Mouse (Mus musculus) telencephalon, adult 2 months (tissue): Measurements from ENCODE around the gene Il18.

Experiments
- DNase-seq: peaks from one replicate; pipeline ENCODE4 v3.0.0-alpha.2; 2011; ENCODE audit warnings: low read depth, low spot score

Gene Il18

GRCm38 (mm10) chr9:50553547-50553946 lies 1.1 kb upstream of the Il18 start:
- no peak for DNase-seq

DNA sequence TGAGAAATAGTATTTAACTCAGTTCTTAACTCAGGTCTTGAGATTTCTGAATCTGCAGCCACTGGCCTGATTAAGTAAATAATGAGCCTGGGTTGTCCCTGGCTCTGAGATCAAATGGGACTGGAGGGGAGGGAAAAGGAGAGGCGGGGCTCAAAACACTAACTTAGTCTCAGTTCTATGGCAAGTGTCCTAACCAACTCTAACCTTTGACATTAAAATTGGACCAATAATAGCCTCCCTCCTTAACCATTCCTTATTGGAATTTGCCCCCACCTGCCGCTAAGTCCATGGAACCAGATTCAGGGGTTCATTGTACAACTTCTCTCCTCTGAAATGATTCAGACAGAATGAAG lies 443 bp downstream of the Il18 start, which contains the start of gene Bco2:
TSS of gene Bco2 (minus strand) at position 88 of the 353 bp plus-strand sequence.
- DNase-seq: no peak

DNA sequence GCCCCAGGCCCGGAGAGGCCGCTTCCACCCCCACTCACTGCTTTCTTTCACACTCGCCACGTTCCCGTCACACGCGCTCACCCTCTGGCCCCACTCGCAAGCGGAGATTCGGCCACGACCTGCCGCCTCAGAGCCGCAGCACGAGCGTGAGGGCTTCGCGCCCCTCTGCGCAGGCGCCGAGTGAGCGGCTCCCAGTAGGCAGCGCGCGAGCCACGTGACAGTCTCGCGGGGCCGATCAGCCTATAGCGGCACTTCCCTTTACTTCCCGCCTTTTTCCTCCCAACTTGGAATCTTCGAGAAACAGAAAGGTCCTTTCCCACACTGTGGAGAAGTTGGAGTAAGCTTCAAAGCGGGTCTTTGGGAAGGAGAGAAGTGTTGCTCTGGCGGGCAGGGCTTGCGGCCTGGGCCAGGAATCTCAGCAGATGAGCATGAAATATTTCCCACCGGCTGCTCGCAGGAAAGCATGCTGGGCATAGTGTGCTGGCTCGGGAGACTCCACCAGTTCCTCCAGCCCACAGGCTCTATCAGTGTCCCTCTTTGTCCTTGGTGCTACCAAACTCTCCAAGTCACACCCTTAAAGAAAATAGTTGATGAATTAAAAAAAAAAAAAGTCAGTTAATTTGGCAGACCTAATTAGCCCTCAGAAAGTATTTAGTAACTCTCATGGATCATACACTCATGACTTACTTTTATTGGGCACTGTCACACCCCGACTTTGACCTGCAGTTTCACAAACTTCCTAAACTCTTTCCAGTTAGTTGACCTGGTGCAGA lies 6.7 kb downstream of the Il18 start, which contains the start of gene Tex12:
TSS of gene Tex12 (minus strand) at position 181 of the 773 bp plus-strand sequence.
- no peak for DNase-seq

DNA sequence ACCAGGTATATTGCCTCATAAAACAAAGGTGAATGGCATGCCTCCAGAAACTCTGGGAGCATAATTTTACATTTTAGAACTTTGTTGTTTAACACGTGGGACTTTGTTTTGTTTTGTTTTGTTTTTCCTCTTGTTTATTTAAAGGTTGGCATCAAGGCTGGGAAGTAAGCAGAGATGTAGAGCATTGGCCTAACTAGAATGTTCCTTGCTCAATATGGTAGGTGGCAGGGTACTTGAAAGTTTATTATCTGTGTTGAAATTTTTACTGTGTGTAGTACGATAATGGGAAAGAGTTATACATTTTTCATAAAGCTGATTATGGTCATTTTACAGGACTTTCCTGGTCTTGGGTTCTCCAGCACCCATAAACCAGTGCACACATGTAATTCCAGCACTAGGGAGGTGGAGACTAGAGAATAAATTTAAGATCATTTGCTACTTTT lies 7.3 kb downstream of the Il18 start:
- DNase-seq: no peak

DNA sequence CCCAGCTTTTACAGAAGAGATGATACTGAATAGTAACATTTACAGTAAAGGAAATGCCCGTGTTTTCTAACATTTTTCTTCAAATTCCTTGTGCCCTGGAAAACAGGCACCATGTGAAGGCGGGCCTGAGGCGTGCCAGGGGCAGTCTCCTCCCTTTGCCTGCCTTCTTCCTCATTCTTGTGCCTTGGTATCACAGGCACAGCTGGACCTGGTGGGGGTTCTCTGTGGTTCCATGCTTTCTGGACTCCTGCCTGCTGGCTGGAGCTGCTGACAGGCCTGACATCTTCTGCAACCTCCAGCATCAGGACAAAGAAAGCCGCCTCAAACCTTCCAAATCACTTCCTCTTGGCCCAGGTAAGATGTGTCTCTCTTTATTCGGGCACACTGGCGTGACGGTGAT lies 10.5 kb downstream of the Il18 start:
- DNase-seq: no peak

DNA sequence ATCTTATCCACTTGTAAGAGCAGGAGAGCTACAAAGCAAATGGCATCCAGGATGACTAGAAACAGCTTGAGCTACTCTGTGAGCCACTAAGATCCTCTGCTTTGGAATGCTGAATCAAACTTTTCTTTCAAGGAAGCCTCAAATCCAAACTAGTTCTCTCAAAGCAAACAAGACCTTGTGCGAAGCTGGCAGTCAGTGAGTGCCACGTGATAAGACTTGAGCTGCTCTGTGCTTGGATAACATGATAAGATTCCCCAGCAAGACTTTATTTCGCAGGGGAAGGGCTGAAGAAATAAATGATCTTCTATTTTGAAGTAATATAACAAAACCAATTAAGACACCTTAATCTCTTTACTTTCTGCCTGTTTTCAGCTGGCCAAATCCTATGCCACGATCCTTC lies 11.3 kb downstream of the Il18 start:
- no peak for DNase-seq

- no peak for DNase-seq
These were observed 12.7 kb downstream of the Il18 start for GRCm38 (mm10) chr9:50567372-50567771.

DNA sequence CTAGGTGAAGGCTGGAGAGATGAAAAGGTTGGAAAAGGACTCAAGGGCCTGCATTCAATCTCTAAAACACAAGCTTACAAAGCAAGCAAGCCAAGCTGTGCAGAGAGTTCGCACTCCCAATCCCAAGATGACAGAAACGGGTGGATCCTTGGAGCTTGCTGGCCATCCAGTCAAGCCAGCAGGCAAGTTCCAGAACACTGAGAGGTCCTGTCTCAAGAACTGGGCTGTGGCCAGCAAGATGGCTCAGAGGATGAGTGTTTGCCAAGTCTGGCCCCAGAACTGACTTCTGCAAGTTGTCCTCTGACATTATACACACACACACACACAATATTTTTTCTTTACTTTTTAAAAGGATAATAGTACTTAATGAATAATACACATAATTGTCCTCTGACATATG lies 13.3 kb downstream of the Il18 start:
- DNase-seq: no peak

- DNase-seq: no peak
These were observed 15.2 kb downstream of the Il18 start for GRCm38 (mm10) chr9:50569599-50570525.

GRCm38 (mm10) chr9:50580370-50580769 lies 25.7 kb downstream of the Il18 start:
- no peak for DNase-seq

GRCm38 (mm10) chr9:50585145-50585818 lies 30.7 kb downstream of the Il18 start:
- no peak for DNase-seq

DNA sequence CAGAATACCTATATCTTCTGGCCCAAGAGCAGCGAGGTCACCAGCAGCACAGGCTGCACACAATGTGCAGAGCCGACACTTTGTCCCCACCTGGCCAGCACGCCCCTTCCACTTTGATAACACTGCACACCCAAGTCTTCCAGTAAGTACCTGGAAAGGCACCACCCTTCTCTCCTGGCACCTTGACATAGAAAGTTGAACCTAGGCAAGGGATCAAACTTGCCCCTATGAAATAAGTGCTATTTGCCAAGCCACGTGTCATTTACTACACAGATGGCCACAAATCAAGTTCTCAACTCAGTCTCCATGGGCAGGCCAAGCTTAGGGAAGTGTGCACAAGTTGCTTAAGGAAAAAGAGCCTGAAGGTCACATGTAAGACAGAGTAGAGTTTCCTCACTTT lies 32.3 kb downstream of the Il18 start:
- no peak for DNase-seq

DNA sequence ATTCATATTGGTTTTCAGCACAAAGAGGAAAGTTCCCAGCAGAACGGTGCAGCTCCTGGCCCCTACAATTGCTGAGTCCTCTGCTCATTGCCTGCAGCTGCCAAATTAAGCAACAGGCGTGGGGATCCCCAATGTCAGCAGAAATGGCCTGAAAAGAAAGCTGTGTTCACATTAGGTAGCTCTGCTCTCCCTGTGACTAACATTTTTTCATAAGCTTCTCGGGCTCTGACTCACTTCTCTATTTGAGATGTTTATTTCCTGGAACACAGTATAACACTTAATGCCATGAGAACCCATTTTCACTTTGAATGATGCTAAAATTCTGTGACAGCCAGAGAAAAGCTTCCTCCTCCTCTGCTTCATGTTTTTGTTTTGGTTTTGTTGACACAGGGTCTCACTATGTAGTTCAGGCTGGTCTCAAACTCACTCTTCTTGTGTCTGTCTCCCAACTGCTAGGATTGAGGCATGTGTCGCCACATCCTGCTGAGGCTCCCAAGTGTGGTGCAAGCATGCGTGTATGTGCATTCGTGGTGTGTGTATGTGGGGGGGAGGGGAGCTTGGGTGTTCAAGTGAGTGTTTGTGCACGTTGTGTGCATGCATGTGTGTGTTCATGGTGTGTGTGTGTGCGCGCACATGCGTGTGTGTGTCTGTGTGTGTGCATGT lies 36.4 kb downstream of the Il18 start:
- DNase-seq: no peak

DNA sequence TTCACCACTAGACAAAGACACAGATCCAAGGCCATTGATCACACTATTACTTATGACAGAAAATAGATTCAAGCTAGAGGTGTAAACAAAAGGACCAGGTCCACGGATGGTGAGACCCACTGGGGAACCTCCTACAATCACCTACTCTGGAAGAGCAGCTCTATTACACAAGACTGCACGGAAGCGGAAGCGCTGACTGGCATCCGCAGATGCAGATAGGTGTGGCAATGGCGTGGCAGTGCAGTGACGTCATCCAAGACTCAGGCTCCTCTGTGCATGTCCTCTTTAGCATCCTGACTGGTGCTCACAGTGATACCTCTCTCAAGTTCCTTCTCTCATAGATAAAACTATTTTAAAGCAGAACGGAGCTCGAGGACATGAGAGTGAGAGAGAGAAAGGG lies 38.3 kb downstream of the Il18 start:
- DNase-seq: no peak

DNA sequence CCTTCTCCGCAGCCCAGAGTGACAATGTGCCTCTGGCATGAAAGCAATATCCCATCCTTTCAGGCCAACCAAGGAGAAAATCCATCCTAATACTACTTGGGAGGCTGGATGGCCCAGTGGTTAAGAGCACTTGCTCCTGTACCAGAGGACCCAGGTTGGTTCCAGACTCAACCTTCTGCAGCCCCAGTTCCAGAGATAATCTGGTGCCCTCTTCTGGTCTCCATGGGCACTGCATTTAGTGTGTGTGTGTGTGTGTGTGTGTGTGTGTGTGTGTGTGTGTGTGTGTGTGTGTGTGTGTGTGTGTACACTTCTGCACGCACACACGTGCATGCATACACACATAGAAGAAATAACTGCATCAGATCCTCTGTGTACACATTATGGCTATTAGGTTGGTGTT lies 38.9 kb downstream of the Il18 start:
- DNase-seq: no peak

DNA sequence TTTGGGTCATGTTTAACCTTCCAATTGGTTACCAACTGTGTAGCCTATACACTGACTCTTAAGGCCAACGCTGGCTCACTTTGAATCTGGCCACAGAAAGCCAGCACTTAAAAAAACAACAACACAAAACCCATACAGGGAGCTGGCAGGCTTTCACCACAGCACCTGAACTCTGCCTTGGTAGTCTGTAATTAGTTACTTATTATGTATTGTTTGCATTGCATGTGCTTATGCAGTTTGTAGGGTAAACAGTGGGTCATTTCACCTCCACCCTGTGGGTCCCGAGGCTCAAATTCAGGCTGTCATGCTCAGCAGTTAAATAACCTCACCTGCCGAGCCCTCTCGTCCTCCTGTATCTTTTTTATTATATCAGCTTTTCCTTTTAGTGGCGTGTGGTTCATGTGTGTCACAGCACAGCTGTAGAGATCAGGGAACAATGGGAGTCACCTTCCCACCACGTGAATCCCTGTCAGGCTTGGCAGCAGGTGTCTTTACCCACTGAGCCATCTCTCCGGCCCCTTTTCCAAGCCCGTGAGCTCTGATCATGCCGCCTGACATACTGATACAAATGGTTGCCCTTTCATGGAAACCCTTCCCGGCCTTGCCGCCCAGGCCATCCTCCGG lies 40.3 kb downstream of the Il18 start:
- DNase-seq: no peak

GRCm38 (mm10) chr9:50596973-50597372 lies 42.3 kb downstream of the Il18 start:
- no peak for DNase-seq

DNA sequence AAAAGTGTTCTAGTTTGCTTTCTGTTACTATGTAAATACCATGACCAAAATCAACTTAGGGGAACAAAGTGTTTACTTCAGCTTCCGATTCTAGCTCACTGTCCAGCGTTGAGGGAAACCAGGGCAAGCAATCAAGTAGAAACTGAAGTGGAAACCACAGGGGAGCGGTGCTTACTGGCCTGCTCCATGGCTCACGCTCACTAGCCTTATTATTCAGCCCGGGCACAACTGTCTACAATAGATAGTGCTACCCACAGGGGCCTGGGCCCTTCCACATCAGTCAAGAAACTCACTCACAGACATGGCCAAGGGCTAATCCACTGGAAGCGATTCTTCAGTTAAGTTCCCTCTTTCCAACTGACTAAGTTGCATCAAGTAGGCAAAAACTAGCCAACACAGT lies 46.9 kb downstream of the Il18 start:
- no peak for DNase-seq

DNA sequence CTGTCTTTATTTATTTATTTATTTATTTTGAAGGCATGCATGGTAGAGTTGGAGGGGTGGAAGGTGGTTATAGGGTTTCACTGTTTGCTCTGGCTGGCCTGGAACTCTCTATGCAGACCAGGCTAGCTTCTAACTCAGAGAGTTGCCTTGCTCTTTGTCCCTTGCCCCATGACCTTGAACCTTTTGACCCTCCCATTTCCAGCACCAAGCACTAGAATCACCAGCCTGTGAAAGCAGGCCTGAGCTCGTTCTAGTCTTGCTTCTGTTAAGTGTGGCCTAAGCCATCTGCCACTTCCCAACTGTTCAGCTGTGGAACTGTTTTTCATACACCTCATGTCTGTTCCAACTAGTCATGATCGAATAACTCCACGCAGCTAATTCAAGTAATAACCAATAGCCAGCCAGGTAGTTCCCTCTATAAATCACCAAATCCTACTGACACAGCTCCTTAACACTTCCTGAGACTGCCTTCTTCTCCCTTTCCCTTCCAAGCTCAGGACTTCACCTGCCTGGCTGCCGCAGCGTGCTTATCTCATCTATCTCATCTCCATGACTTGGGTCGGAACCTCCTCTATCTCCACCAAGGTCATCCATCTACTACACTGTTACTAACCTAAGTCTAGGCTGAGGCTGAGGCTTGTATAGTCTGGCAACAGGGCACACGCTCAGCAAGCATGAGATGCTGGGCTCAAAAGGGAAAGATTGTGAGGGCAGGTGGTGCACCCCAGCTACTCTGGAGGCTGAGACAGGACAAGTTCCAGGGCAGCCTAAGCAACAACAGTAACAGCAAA lies 47.6 kb downstream of the Il18 start:
- DNase-seq: no peak
